Mouse (Mus musculus): ENCODE results near the gene Gpi1. TPM values are rescaled to one million over a fixed set of nuclear protein-coding genes. Genes with fewer than 3 reads are reported as not detected.
"Not testable (repeated sequence)": the region's sequence is repeated elsewhere in the genome, so short reads cannot be mapped to it uniquely, and the experiment has no call there.

The Gpi1 gene
- polyA plus RNA-seq, 1 experiment: 269 TPM

DNA sequence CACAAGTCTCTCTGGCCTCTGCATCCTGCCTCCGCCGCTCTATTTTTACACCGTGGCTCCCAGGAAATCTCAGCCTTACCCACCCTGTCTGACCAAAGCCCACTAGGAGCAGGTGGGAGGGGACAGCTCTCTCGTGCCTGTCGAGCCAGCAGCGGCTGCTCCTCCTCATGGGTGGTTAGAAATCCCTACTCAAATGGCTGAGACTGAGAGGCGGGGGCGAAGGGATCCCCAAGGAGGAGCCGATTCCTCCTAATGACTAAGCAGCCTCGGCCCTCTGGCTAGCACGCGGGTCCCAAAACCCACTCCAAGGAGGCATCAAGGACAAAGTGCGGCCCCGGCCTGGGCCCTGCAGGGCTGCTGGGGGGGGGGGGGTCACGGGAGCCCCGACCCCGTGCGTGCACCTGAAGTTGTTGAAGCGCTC lies 435 bp downstream of the Gpi1 start:
- no peak for DNase-seq (ENCODE audit: low read depth)

DNA sequence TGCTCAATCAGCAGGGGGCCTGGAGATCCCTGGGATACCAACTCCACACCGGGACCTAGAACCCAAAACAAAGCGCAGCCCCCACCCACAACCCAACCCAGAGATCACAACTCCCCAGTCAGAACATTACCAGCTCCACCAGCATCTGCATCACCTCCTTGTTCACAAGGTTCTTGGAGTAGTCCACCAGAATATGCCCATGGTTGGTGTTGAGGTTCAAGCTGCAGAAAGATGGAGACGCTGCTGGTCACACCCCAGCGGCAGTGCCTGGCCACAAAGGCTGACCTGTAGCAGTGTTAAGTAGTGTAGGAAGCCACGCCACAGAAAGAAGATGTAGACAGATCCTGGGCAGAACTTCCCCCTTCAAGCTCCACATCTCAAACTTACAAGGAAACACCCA lies 983 bp downstream of the Gpi1 start:
- DNase-seq (ENCODE audit: low read depth): no peak

DNA sequence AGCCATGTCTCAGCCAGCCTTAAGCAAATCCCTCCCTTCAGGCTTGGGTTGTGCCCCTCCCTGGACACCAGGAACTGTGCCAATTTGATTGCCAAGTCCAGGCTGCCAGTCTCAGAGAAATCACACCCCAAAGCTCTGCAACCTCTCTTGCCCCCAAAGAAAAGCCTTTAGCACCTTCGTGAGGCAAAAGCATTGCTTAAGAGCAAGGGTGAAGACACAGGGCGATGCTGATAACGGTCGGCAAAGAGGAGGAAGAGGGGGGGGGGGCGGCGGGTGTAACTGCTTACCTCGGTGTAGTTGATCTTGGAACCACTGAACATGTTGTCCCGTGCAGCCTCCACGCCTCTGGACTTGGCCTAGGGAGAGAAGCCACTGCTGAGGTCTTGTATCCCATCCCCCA lies 1.5 kb downstream of the Gpi1 start:
- no peak for DNase-seq (ENCODE audit: low read depth)

DNA sequence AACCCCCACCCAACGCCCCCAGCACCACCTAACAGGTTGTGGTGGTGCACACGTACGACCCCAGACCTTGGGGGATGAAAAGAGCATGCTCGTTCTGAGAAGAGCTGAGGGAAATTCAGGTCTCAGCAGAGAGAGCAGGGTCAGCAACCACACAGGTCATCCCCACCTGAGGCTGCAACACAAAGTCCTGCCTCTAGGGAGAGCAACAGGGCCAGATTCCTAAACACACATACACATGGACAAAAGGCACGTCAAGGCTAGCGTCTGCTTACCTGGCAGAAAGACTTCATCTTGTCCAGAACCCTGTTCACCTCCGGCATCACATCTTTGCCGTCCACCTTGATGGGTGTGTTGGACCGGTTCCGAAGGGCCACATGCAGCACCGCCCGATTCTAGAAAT lies 3.3 kb downstream of the Gpi1 start:
- DNase-seq (ENCODE audit: low read depth): no peak

DNA sequence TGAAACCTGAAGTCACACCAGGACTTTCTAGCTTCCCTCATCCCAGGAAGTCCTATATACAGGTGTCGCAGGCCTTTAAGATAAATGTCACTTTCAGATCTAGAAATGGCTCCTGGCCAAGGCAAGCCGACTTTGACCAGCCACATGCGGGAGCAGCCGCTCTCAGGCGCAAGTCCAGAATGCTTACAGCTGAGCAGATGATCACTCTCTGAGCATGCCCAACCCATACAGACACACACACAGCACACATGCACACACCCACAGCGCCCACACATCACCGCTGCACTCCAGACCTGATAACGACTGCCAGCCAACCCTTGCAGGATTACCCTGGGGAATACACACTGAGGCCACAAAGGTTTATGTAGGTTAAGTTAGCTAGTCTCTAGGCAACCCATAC lies 4.0 kb downstream of the Gpi1 start:
- no peak for DNase-seq (ENCODE audit: low read depth)

DNA sequence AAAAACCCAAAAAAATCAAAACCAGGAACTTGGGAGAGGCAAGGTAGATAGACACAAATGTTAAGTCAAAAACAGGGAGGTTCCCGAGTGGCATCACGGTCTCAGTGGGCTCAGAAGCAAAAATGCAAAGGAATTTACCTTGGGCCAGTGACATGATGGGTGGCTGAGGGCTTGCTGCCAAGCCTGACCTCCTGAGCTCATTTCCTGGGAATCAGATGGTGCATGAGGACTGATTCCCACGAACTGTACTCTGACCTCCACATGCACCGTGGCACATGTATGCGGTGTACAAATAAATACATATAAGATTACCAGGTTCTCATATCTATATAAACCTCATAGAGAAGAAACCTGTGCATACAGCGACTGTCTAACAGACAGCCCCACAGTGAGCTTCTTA lies 5.8 kb downstream of the Gpi1 start:
- DNase-seq (ENCODE audit: low read depth): no peak

DNA sequence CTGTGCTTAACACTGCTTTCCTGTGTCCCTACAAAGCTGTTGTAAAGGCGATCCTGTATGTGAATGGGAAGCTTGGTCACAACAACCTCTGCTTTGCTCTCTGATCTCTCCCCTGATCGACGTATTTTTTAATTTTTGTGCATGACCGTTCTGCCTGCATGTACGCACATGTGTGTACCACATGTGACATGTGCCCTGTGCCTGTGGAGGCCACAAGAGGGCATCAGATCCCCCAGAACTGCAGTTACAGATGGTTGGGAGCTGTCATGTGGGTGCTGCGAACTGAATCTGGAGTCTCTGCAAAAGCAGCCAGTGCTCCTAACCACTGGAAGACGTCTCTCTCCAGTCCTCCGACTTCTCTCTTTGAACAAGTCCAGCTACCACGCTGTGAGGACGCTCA lies 7.8 kb downstream of the Gpi1 start:
- DNase-seq (ENCODE audit: low read depth): no peak

DNA sequence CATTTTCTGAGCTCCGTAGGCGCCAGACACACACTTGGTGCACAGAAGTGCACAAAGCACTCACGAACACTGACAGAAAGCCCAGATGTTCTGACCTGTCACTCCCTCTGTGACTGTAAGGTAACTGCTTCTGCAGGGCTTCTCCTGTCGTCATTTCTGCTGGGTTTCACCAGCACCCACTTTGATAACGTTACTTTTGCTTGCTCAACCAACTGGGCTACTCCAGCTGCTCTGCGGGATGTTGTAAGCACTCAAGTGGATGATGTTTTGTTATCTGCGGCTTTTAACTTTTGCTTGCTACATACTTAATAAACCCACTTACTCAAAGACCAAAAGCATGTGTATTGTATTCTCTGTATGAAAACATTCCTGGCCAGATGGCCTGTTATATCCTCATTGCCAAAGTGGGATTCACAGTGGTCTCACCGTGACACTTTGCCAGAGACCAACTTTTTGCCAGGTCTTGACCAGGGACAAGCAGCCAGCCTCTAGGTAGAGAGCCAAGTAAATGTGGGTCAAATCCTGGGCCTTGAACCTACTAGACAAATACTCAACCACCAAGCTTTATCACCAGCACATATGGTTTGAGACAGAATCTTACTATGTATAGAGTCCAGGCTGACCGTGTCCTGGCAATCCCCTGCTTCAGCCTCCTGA lies 8.4 kb downstream of the Gpi1 start:
- no peak for DNase-seq (ENCODE audit: low read depth)

DNA sequence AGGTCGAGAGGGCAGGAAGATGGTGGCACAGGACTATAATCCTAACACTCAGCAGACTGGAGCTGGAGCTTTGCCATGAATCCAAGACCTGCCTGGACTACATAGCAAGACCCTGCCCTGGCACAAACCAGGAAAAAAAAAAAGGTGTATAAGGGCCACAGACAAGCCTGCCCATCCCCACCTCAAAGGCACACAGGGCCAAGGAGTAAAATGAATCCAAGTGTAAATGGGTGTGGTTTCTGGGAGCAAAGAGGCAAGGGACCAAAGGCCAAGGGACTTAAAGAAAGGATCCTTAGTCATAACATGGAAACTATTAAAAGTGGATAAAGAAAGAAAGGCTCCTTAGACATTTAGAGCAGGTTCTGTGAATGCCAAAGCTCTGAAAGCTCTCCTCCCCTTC lies 11.6 kb downstream of the Gpi1 start:
- no peak for DNase-seq (ENCODE audit: low read depth)

DNA sequence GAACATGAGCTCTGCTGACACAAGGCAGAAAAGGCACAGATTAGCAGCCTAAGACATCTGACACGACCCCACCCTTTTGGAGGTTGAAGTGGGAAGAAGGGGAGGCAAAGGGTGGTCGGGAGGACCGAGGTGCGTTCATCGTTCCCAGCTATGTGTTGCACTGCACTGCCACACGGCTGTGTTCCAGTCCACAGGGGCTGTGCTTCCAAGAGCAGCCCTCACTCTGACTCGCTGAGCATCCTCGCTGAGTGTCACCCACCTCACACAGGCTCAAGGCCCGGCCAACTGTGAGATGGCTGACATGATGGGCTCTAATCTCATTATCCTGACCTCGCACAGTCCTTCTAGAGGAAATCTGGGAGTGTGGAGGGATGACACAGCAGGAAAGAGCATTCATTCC lies 13.7 kb downstream of the Gpi1 start:
- no peak for DNase-seq (ENCODE audit: low read depth)

DNA sequence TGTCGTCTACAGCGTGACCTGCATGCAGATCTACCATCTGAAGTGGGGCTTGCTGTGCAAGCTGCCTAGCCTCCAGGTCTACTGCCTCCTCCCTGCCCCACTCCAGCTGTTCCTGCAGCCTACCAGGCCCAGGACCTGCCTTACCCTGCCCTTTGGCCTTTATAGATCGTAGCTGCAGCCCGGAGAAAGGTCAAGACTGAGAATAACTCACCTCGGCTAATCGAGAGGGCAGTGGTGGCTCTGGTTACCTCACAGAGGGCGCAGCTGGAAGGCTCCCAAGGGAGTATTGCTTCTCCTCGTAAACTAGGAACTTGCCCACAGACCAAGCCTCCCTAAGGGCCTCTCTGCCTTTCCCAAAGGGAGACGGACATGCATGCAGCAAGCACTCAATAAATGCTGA lies 14.7 kb downstream of the Gpi1 start:
- no peak for DNase-seq (ENCODE audit: low read depth)

DNA sequence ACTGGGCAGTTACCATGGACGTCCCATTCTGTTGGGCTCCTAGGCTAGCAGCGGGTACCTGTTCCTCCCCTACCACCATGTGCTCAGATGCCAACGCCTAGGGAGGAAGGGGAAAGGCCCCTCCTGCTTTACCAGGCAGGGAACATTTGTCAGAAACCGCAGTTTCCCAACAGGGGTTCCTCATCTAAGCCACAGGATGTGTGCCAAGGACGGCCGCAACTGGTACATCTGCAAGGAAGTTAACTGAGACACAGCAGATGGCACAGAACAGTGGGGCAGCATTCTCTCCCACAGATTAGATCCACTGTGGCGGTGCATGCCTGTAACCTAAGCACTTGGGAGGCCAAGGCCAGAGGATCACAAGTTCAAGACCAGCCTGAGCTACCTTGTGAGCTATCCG lies 15.5 kb downstream of the Gpi1 start:
- DNase-seq (ENCODE audit: low read depth): no peak

DNA sequence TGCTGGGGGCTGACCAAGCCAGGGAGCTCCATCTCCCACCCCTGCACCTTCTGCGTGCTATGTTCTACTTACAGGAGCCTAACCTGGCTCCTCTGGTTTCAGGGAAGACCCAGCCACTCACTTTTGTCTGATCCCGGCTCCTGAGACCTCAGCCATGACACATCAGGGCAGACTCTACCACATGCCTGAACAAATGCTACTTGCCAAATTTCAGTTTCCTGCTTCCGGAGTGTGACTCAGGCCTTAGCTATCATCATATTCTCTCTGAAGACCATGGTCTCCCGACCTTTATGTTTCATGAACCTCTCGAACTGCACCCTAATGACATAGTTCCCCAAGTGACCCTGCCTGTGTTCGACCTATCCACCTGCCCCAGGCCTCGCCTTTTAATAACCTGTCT lies 16.9 kb downstream of the Gpi1 start:
- no peak for DNase-seq (ENCODE audit: low read depth)

DNA sequence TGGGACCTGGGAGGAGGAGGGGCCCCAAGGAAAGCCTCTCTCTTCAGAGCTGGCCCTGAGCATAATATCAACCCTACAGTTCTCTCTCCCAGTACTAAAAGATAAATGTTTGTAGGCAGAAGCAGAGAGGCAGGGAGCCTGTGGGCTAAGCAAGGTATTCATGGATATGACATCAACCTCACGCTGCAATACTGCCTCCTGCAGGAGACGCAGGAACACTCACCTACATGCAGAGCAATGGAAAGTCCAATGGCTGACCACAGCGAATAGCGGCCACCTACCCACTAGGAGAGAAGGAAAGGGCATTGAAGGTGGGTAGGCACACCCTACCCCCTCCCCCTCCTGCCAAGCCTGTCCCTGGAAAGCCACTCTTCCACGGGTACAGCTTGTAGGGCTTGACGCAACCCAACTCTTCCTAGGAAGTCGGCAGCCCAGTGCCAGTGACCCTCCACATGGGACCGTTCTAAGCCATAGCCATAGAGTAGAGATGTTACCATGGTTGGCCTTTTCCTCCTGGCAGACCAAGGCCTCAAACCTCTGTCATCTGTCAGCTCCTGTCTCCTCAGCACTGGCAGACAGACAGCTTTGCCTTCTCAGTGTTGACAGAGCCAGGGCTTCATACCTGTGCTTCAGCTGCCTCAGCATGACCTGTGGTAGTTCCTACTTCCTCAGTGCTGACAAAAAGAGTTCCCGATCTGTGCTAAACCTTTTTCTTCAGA lies 21.9 kb downstream of the Gpi1 start:
- DNase-seq (ENCODE audit: low read depth): no peak

DNA sequence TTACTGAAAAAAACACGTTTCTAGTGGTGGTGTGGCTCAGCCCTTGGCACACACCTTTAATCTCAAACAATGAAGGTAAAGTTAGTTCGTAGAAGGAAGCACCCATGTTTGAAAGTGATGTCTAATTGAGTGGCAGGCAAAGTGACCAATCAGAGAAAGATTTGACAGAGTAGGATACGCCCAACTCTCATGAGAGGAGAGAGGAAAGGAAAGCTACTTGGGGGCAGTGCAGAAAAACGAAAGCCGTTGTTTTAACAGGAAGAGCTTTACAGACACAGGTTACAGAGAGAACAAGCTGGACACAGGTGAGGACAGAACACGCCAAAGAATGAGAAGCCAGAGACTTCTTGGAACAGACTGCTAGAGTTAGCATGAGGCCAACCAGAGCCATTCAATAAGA lies 23.8 kb downstream of the Gpi1 start:
- DNase-seq (ENCODE audit: low read depth): no peak

DNA sequence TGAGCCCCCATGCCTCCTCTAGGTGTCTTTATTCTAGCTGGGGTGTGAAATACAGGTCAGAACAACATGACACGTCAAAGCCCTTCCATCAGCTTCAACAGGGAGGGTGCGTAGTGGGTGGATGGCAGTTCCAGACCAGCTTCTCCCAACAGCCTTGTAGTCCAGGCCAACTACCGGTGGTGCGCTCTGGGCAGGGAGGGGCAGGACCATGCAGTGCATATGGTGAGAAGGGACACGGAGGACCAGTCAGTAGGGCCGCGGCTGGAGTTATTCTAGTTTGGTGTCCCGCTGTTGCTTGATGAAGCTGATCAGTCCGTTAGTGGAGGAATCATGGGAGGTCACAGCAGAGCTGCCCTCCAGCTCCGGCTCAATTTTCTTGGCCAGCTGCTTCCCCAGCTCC lies 28.0 kb downstream of the Gpi1 start:
- DNase-seq (ENCODE audit: low read depth): not testable (repeated sequence)

DNA sequence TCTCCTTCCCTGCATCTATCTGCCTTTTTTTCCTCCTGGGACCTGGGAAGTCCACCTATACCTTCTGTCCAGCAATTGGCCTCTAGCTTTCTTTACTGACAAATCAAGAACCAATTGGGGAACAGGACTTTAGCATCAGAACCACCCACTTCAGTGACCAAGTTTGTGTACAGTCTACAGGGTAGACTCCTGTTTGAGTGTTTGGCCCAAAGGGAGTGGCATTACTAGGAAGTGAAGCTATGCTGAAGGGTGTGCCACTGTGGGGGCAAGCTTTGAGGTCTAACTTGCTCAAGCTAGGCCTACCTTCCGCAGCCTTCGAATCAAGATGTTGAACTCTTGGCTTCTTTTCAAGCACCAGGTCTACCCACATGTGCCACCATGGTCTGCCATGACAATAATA lies 29.3 kb downstream of the Gpi1 start:
- no peak for DNase-seq (ENCODE audit: low read depth)

DNA sequence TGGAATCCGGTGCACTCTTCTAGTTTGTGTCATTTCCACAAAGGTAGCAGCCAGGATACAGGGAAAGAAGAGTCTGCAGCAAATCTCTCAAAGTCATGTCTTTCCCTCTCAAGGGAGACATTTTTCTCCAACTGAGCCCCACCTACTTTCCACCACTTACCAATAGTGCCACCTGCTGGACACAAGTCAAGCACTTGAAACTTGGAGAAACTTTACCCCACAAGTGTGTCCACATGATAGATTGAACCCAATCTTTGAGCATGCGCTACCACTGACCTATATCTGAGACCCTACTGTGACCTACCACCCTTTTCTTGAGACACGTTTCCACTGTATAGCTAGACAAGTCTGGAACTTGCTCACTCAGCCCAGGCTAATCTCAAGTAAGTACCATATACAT lies 31.8 kb downstream of the Gpi1 start:
- DNase-seq (ENCODE audit: low read depth): no peak

DNA sequence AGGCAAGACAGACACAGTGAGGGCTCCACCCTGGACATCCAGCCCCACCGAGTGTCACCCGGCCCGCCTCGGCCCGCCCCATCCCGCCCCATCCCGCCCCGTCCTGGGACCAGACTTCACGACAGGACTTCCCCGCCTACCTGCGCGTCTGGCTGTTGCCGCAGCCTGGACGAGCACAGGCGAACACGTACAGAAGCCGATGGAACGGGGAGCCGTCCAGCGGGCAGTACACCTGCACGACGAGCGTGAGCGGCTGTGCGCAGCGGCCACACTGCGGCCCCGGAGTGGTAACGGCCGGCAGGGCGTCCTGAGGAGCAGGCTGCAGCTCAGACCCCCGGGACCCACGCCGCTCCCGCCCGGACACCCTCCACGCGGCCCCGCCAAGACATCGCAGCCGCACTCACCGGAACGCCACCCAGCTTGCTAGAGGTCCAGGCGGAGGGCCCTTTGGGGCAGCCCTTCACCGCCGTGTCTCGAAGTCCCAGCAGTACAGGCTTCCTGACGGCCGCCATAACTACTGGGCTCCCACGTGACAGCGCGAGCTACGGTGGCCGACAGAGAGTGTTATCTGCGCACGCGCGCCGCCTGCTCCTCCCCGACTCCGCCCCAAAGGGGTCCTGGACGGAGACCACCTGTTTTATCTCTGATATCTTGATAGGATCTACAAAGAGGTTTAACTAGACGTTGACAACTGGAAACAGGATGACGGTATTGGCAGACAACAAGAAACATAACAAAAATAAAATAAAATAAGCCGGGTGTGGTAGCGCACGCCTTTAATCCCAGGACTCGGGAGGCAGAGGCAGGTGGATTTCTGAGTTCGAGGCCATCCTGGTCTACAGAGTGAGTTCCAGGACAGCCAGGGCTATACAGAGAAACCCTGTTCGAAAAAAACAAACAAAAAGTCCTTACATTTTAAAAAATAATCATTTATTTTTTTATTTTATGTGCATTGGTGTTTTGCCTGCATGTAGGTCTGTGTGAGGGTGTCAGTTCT lies 33.7 kb downstream of the Gpi1 start, which contains the start of gene Pdcd2l:
Gene Pdcd2l (minus strand): TSS at position 530 of the 997 bp plus-strand sequence.
- DNase-seq (ENCODE audit: low read depth): no peak

DNA sequence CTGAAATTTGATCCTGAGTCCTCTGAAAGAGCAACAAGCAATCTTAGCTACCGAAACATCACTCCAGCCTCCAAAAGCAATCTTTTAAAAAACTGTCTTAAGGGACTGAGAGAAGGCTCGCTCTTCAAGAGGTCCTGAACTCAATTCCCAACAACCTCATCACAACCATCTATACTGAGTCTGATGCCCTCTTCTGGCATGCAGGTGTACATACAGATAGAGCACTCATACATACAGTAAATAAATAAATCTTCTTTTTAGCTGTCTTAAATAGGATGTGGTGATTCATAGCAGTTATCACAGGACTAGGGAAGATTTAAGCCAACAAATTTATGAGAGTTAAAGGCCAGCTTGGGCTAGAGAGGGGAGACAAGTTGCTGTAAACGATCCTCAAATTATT lies 34.5 kb downstream of the Gpi1 start:
- no peak for DNase-seq (ENCODE audit: low read depth)

DNA sequence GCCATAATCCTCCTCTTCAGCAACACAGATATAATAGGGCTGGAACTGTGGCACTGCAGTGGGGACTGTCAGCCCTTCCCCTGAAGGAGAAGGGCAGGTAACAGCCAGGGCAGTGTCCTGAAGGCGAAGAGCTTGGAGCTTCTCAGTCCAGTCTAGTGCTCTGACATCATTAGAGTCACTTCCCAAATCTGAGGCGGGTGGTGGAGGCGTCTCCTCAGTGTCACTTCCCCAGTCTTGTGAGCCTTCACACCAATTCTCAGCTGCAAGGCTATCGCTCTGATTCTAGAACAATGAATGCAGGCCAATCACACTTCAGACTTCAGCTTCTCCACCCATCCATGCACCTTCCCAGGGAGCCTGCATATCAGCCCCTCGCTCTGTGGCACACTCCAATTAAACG lies 37.3 kb downstream of the Gpi1 start:
- no peak for DNase-seq (ENCODE audit: low read depth)

DNA sequence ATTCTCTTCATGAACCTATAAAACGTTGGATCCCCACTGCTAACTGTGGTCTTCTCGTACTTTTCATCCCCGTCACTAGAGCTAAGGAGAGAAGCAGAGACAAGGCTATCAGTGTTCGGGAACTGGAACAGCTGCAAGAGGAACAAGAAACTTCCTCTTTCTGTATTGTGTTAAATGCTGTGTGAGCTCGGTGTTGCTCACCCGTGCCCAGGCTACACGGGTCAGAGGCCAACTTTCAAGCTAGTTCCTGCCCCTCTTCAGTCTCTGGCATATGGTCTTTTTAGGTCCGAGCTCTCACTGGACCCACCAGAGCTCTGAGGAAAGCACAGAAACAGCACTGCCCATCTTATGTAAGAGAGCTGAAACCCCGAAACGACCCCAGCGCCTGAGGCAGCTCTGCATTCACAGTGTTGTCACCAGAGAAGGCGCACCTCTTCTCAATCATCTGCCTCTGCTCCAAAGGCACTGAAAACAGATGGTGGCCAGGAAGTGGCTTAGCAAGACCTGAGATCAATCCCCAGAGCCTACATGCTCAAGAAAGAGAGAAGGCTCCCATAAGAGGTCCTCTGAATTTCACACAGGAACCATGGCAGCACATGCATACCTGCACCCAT lies 40.7 kb downstream of the Gpi1 start:
- no peak for DNase-seq (ENCODE audit: low read depth)
